ENCODE assay signal across 8 mouse cellular contexts in genomic region chr8:120322956-120323448, GRCm38 (mm10).
DNase-seq lines count a peak whose midpoint lies in the region; ATAC-seq and TF ChIP-seq lines count a peak whose summit lies in the region.

No protein-coding gene starts in this region.

- peak overlapping the region; percentile 32; the same call in 1 of the 2 replicates for H3K4me3 ChIP-seq in E14TG2a.4 (replicated peaks; ENCODE audit: low read length)
- H3K4me3 ChIP-seq in forebrain, embryonic 12.5 days (replicated peaks): no peak overlapping the region
- no peak overlapping the region for H3K4me3 ChIP-seq in hindbrain, embryonic 13.5 days

- ATAC-seq in forebrain, embryonic 12.5 days (ENCODE audit: low FRiP score): peak; percentile 65
- peak; percentile 59 for ATAC-seq in hindbrain, embryonic 13.5 days (ENCODE audit: low FRiP score)

- intact Hi-C loops in left cerebral cortex, postnatal 14 days (cut with DNase I): loop anchor here (5.0 kb wide), 1 partner anchor 44 kb away; no protein-coding TSS in a partner anchor

- peaks cover 11% of the 10 kb centered on the region for H3K27me3 ChIP-seq in E14TG2a.4 (ENCODE audit: insufficient read depth, low read length)
- H3K27me3 ChIP-seq in forebrain, embryonic 12.5 days: peaks cover 7% of the 10 kb centered on the region
- 0 out of 2 replicates have a peak, but pooled peaks cover 4% of the 10 kb centered on the region for H3K27me3 ChIP-seq in hindbrain, embryonic 13.5 days

- peak overlapping the region; percentile 85 for H3K27ac ChIP-seq in forebrain, embryonic 12.5 days
- peak overlapping the region; percentile 49 for H3K27ac ChIP-seq in hindbrain, embryonic 13.5 days

- peak overlapping the region; percentile 36; the same call in 1 of the 2 replicates for H3K9ac ChIP-seq in forebrain, embryonic 12.5 days
- peak overlapping the region; percentile 60 for H3K9ac ChIP-seq in hindbrain, embryonic 13.5 days

- no peak for TF ChIP-seq CTCF in E14TG2a.4 (conservative IDR thresholded peaks at IDR 0.05; ENCODE audit: low read length)

- H3K4me1 ChIP-seq in E14TG2a.4 (replicated peaks; ENCODE audit: low read depth, low read length): peaks cover 44% of the 10 kb centered on the region
- H3K4me1 ChIP-seq in forebrain, embryonic 12.5 days: peaks cover 52% of the 10 kb centered on the region
- H3K4me1 ChIP-seq in hindbrain, embryonic 13.5 days (replicated peaks): peaks cover 53% of the 10 kb centered on the region

- peak; percentile 68 for DNase-seq in 3134 (ENCODE audit: extremely low read depth, insufficient read length, low spot score)
- DNase-seq in left cerebral cortex, postnatal 14 days (ENCODE audit: low spot score in 2 of 2): peak; percentile 44 to 72
- peak; percentile 90 for DNase-seq in mesoderm, embryonic 11.5 days (ENCODE audit: low read depth, low spot score)
- peak; percentile 62 to 78 for DNase-seq in spleen, postnatal 4 days (ENCODE audit: low spot score in 2 of 2)
- DNase-seq in urinary bladder, postnatal 10 days (ENCODE audit: low spot score): no peak

- H3K4me2 ChIP-seq in forebrain, embryonic 12.5 days: peak overlapping the region; percentile 33
- H3K4me2 ChIP-seq in hindbrain, embryonic 13.5 days: 0 out of 2 replicates have a peak overlapping the region, but pooled peaks have one; percentile 17

- no peaks in the 10 kb centered on the region for H3K36me3 ChIP-seq in E14TG2a.4 (ENCODE audit: insufficient read depth, low read length)
- no peaks in the 10 kb centered on the region for H3K36me3 ChIP-seq in forebrain, embryonic 12.5 days (replicated peaks)
- no peaks in the 10 kb centered on the region for H3K36me3 ChIP-seq in hindbrain, embryonic 13.5 days

- no peaks in the 10 kb centered on the region for H3K9me3 ChIP-seq in E14TG2a.4 (ENCODE audit: low read length)
- H3K9me3 ChIP-seq in forebrain, embryonic 12.5 days: no peaks in the 10 kb centered on the region
- H3K9me3 ChIP-seq in hindbrain, embryonic 13.5 days: no peaks in the 10 kb centered on the region

- 5% methylated on average over 20 of the region's 20 CpGs for WGBS in forebrain, embryonic 12.5 days
- 4% methylated on average over 20 of the region's 20 CpGs for WGBS in hindbrain, embryonic 13.5 days
